Comparison of ENCODE assay signal across 7 mouse cellular contexts in the genomic region with DNA sequence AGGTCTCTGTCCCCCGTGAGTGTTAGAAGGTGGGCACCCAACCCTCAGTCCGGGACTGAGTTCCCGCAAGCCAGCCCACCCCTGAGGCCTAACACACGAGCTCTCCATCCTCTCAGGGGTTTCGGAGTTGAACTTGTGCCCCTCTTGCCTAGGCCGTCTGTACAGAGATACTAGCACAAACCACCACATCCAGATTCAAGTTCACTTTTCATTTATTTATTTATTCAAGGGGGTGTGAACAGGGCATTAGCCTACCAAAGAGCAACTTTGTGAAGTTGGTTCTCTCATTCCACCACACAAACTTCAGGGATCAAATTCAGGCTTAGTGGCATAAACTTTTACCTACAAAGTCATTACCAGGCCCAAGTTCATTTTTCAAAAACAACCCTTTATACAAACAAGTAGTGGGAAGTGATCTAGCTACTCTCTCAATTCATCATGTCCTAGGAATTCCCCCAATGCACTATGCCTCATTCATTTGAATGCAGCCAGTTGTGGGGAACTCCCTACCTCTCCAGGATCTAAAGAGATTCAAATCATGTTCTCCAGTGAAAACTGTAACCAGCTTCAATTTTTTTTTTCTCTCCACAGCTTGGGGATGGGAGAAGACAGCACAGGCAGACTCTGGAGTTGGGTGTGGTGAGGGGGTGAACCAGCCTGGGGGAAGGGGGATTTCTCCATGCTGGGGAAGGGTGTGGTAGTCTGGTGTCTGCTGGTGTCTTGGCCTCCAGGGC. TPM values are rescaled to one million over a fixed set of nuclear protein-coding genes. Genes with fewer than 3 reads are reported as not detected.
"Had no signal": no experiment of that assay in that cellular context is flagged by ENCODE, and none has a peak within 500 bp of the region (broad histone marks: within the 10 kb centered on the region; RNA-seq: fewer than 3 reads in every experiment).

No protein-coding gene starts in this region.

RNA-seq across cellular contexts. Expression of gene Gpr152, which starts 4.2 kb away (rescaled TPM):
- polyA plus RNA-seq: kidney, embryonic 16.5 days; limb, embryonic 10.5 days; lung, embryonic 15.5 days; macrophage; midbrain, embryonic 12.5 days; neural tube, embryonic 14.5 days; stomach, embryonic 16.5 days had no signal

RNA-seq across cellular contexts. Expression of gene Cabp4, which starts 8.4 kb away (rescaled TPM):
- polyA plus RNA-seq: macrophage had no signal
